Mouse (Mus musculus): ENCODE measurements around the gene Ano1. TPM values are rescaled to one million over a fixed set of nuclear protein-coding genes. Genes with fewer than 3 reads are reported as not detected.

Gene Ano1
- polyA plus RNA-seq, 1 experiment: 7.4 TPM

- Histone ChIP-seq H3K36me3 (ENCODE audit: control insufficient read depth, insufficient read depth, low read length) (no peaks in the 10 kb centered on the region), H3K4me1 (ENCODE audit: control insufficient read depth, insufficient read depth, insufficient read length) (peaks cover 3% of the 10 kb centered on the region; the same call in 1 of the 2 replicates), H3K4me3 (ENCODE audit: extremely low read depth, insufficient read depth, insufficient read length) (no peak overlapping the region), H3K27me3 (ENCODE audit: control insufficient read depth, insufficient read depth, low read length) (no peaks in the 10 kb centered on the region), H3K27ac (ENCODE audit: insufficient read depth, low read length) (no peak overlapping the region)
- WGBS: 14% methylated on average over 9 of the region's 9 CpGs
- TF ChIP-seq CTCF (IDR thresholded peaks at IDR 0.05; ENCODE audit: extremely low read depth, insufficient read depth, insufficient read length, insufficient replicate concordance): no peak
- TF ChIP-seq POLR2A (IDR thresholded peaks at IDR 0.05; ENCODE audit: low read depth, low read length): no peak
- DNase-seq (ENCODE audit: low read depth in 1 of 2, low spot score in 2 of 2): no peak
These were observed 17.8 kb upstream of the Ano1 start for GRCm38 (mm10) chr7:144769434-144770080.

GRCm38 (mm10) chr7:144768845-144769244, 17.1 kb upstream of the Ano1 start:
- Histone ChIP-seq H3K27me3 (ENCODE audit: control insufficient read depth, insufficient read depth, low read length) (no peaks in the 10 kb centered on the region), H3K4me3 (ENCODE audit: extremely low read depth, insufficient read depth, insufficient read length) (no peak overlapping the region)

GRCm38 (mm10) chr7:144764537-144765282, 12.9 kb upstream of the Ano1 start:
- no peaks in the 10 kb centered on the region for H3K4me1 ChIP-seq (ENCODE audit: control insufficient read depth, insufficient read depth, insufficient read length)
- H3K36me3 ChIP-seq (ENCODE audit: control insufficient read depth, insufficient read depth, low read length): no peaks in the 10 kb centered on the region
- TF ChIP-seq POLR2A (IDR thresholded peaks at IDR 0.05; ENCODE audit: low read depth, low read length): no peak
- no peak for TF ChIP-seq CTCF (IDR thresholded peaks at IDR 0.05; ENCODE audit: extremely low read depth, insufficient read depth, insufficient read length, insufficient replicate concordance)
- no peak overlapping the region for H3K27ac ChIP-seq (ENCODE audit: insufficient read depth, low read length)
- no peak overlapping the region for H3K4me3 ChIP-seq (ENCODE audit: extremely low read depth, insufficient read depth, insufficient read length)
- H3K27me3 ChIP-seq (ENCODE audit: control insufficient read depth, insufficient read depth, low read length): no peaks in the 10 kb centered on the region
- no peak for DNase-seq (ENCODE audit: low read depth in 1 of 2, low spot score in 2 of 2)
- WGBS: 85% methylated on average over 11 of the region's 11 CpGs

More at GRCm38 (mm10) chr7:144768845-144769244, 17.1 kb upstream of the Ano1 start:
- Histone ChIP-seq H3K4me1 (ENCODE audit: control insufficient read depth, insufficient read depth, insufficient read length) (no peaks in the 10 kb centered on the region), H3K27ac (ENCODE audit: insufficient read depth, low read length) (no peak overlapping the region), H3K36me3 (ENCODE audit: control insufficient read depth, insufficient read depth, low read length) (no peaks in the 10 kb centered on the region)
- 88% methylated on average over 1 of the region's 1 CpGs for WGBS
- TF ChIP-seq POLR2A (IDR thresholded peaks at IDR 0.05; ENCODE audit: low read depth, low read length) (no peak), CTCF (IDR thresholded peaks at IDR 0.05; ENCODE audit: extremely low read depth, insufficient read depth, insufficient read length, insufficient replicate concordance) (no peak)
- no peak for DNase-seq (ENCODE audit: low read depth in 1 of 2, low spot score in 2 of 2)

- 67% methylated on average over 2 of the region's 2 CpGs for WGBS
- no peak for DNase-seq (ENCODE audit: low read depth in 1 of 2, low spot score in 2 of 2)
- no peak overlapping the region for H3K4me3 ChIP-seq (ENCODE audit: extremely low read depth, insufficient read depth, insufficient read length)
- H3K36me3 ChIP-seq (ENCODE audit: control insufficient read depth, insufficient read depth, low read length): no peaks in the 10 kb centered on the region
- H3K27ac ChIP-seq (ENCODE audit: insufficient read depth, low read length): no peak overlapping the region
- H3K27me3 ChIP-seq (ENCODE audit: control insufficient read depth, insufficient read depth, low read length): no peaks in the 10 kb centered on the region
- TF ChIP-seq CTCF (IDR thresholded peaks at IDR 0.05; ENCODE audit: extremely low read depth, insufficient read depth, insufficient read length, insufficient replicate concordance) (no peak), POLR2A (IDR thresholded peaks at IDR 0.05; ENCODE audit: low read depth, low read length) (no peak)
- no peaks in the 10 kb centered on the region for H3K4me1 ChIP-seq (ENCODE audit: control insufficient read depth, insufficient read depth, insufficient read length)
These were observed 12.2 kb upstream of the Ano1 start for GRCm38 (mm10) chr7:144764013-144764412.

GRCm38 (mm10) chr7:144762496-144763235, 10.9 kb upstream of the Ano1 start:
- no peaks in the 10 kb centered on the region for H3K4me1 ChIP-seq (ENCODE audit: control insufficient read depth, insufficient read depth, insufficient read length)
- no peak overlapping the region for H3K4me3 ChIP-seq (ENCODE audit: extremely low read depth, insufficient read depth, insufficient read length)
- DNase-seq (ENCODE audit: low read depth in 1 of 2, low spot score in 2 of 2): no peak
- H3K27ac ChIP-seq (ENCODE audit: insufficient read depth, low read length): no peak overlapping the region
- H3K27me3 ChIP-seq (ENCODE audit: control insufficient read depth, insufficient read depth, low read length): no peaks in the 10 kb centered on the region
- no peak for TF ChIP-seq CTCF (IDR thresholded peaks at IDR 0.05; ENCODE audit: extremely low read depth, insufficient read depth, insufficient read length, insufficient replicate concordance)
- no peak for TF ChIP-seq POLR2A (IDR thresholded peaks at IDR 0.05; ENCODE audit: low read depth, low read length)
- H3K36me3 ChIP-seq (ENCODE audit: control insufficient read depth, insufficient read depth, low read length): no peaks in the 10 kb centered on the region
- WGBS: 82% methylated on average over 16 of the region's 16 CpGs

- Histone ChIP-seq H3K27me3 (ENCODE audit: control insufficient read depth, insufficient read depth, low read length) (no peaks in the 10 kb centered on the region), H3K36me3 (ENCODE audit: control insufficient read depth, insufficient read depth, low read length) (no peaks in the 10 kb centered on the region), H3K27ac (ENCODE audit: insufficient read depth, low read length) (no peak overlapping the region), H3K4me3 (ENCODE audit: extremely low read depth, insufficient read depth, insufficient read length) (no peak overlapping the region), H3K4me1 (ENCODE audit: control insufficient read depth, insufficient read depth, insufficient read length) (no peaks in the 10 kb centered on the region)
- DNase-seq (ENCODE audit: low read depth in 1 of 2, low spot score in 2 of 2): no peak
- WGBS: 87% methylated on average over 9 of the region's 9 CpGs
- no peak for TF ChIP-seq POLR2A (IDR thresholded peaks at IDR 0.05; ENCODE audit: low read depth, low read length)
- TF ChIP-seq CTCF (IDR thresholded peaks at IDR 0.05; ENCODE audit: extremely low read depth, insufficient read depth, insufficient read length, insufficient replicate concordance): no peak
These were observed 8.5 kb upstream of the Ano1 start for GRCm38 (mm10) chr7:144760228-144760627.

Data from spleen, adult 2 months (tissue).